29 mouse cellular contexts compared by ENCODE assay signal in the genomic region with DNA sequence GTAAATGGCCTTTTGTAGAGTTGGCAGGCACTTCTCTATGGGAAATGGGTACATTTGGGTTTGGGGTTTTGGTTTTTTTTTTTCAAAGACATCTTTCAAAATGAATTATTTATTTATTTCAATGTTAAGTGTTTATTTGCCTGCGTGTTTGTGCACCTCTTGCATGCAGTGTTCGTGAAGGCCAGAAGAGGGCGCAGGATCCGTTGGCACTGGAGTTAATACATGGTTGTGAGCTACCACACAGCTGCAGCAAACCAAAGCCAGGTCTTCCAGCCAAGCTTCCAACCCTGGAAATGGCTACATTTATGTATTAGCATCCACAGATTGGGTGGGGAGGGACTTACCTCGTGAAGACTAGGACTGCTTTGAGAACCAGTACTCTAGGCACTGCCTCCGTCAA.
DNase-seq lines count a peak whose midpoint lies in the region; TF ChIP-seq lines count a peak whose summit lies in the region.
"Had no signal": no experiment of that assay in that cellular context is flagged by ENCODE, and none has a peak within 500 bp of the region (broad histone marks: within the 10 kb centered on the region; RNA-seq: fewer than 3 reads in every experiment).

No protein-coding gene starts in this region.

- no peak overlapping the region for H3K9ac ChIP-seq in CH12.LX (ENCODE audit: insufficient read depth, low read depth)
- H3K9ac ChIP-seq: forebrain, embryonic 12.5 days; forebrain, postnatal 0 days; hindbrain, embryonic 15.5 days; intestine, embryonic 15.5 days; limb, embryonic 15.5 days; midbrain, embryonic 13.5 days; neural tube, embryonic 15.5 days had no signal

- in situ Hi-C loops in CH12.LX (cut with MboI; ENCODE audit: low pct_ligation_motif_present, low pct_unique_long_range_greater_than_20kb, low sequenced_read_pairs): no loop called here

- H3K4me1 ChIP-seq in CH12.LX (ENCODE audit: control insufficient read depth in 1 of 2, insufficient read depth in 2 of 2): peaks cover 0 to 25% of the 10 kb centered on the region in 2 experiments; a peak in 2 of 4 replicates
- H3K4me1 ChIP-seq in forebrain, embryonic 10.5 days: no peaks in the 10 kb centered on the region
- H3K4me1 ChIP-seq: forebrain, embryonic 12.5 days; hindbrain, embryonic 10.5 days; hindbrain, embryonic 15.5 days; intestine, embryonic 15.5 days; limb, embryonic 10.5 days; limb, embryonic 15.5 days; midbrain, embryonic 13.5 days; neural tube, embryonic 15.5 days had no signal

- no peak for TF ChIP-seq RAD21 in CH12.LX (IDR thresholded peaks at IDR 0.05; ENCODE audit: low read depth, low read length)

- 85% methylated on average over 6 of the region's 6 CpGs for WGBS in forebrain, embryonic 10.5 days

- no peak for TF ChIP-seq POLR2A in CH12.LX (IDR thresholded peaks at IDR 0.05; ENCODE audit: low read depth, low read length)

- peaks cover 2% of the 10 kb centered on the region for H3K9me3 ChIP-seq in CH12.LX (replicated peaks; ENCODE audit: low read length)
- H3K9me3 ChIP-seq in forebrain, embryonic 10.5 days: no peaks in the 10 kb centered on the region
- H3K9me3 ChIP-seq: hindbrain, embryonic 10.5 days; hindbrain, embryonic 15.5 days; intestine, embryonic 15.5 days; limb, embryonic 10.5 days; limb, embryonic 15.5 days; midbrain, embryonic 13.5 days; neural tube, embryonic 15.5 days had no signal

- H3K79me2 ChIP-seq in CH12.LX (replicated peaks; ENCODE audit: control insufficient read depth, extremely low read depth, insufficient read depth, poor library complexity, severe bottlenecking): no peaks in the 10 kb centered on the region

- H3K27ac ChIP-seq in layer of hippocampus, adult 2 months: no peak overlapping the region
- no peak overlapping the region for H3K27ac ChIP-seq in CH12.LX (ENCODE audit: insufficient read depth, low read depth)
- no peak overlapping the region for H3K27ac ChIP-seq in forebrain, embryonic 10.5 days
- H3K27ac ChIP-seq: forebrain, embryonic 12.5 days; hindbrain, embryonic 10.5 days; hindbrain, embryonic 15.5 days; intestine, embryonic 15.5 days; kidney, postnatal 0 days; limb, embryonic 10.5 days; limb, embryonic 15.5 days; macrophage; midbrain, embryonic 13.5 days; neural tube, embryonic 15.5 days had no signal

- no peak overlapping the region for H3K4me3 ChIP-seq in layer of hippocampus, adult 2 months
- H3K4me3 ChIP-seq in CH12.LX (replicated peaks in 1 of 3; ENCODE audit: low read depth in 2 of 3, low read length in 2 of 3, poor library complexity in 1 of 3): no peak overlapping the region
- H3K4me3 ChIP-seq in forebrain, embryonic 10.5 days: no peak overlapping the region
- H3K4me3 ChIP-seq: erythroblast, embryonic 14.5 days; forebrain, embryonic 12.5 days; hindbrain, embryonic 10.5 days; hindbrain, embryonic 15.5 days; intestine, embryonic 15.5 days; limb, embryonic 10.5 days; limb, embryonic 15.5 days; midbrain, embryonic 13.5 days; neural tube, embryonic 15.5 days had no signal

- DNase-seq in layer of hippocampus, adult 2 months (ENCODE audit: low spot score in 2 of 2): no peak
- no peak for DNase-seq in layer of hippocampus, adult 8-10 months (ENCODE audit: low spot score in 2 of 2)
- DNase-seq in CH12.LX (ENCODE audit: extremely low read depth) (no peak), ES-CJ7 (ENCODE audit: low read depth, low spot score) (peak; percentile 44), ZHBTc4 (ENCODE audit: low read depth, low spot score) (peak; percentile 63)
- no peak for DNase-seq in forebrain, embryonic 10.5 days (ENCODE audit: extremely low spot score, low spot score)
- DNase-seq in heart, adult 18-20 months: no peak
- DNase-seq in lung, postnatal 14 days: no peak
- DNase-seq: cerebellum, adult 18-20 months; forebrain, postnatal 0 days; gastrocnemius, postnatal 10 days; heart, postnatal 14 days; kidney, adult 2 months; kidney, postnatal 4 days; layer of hippocampus, adult 9-11 months; retina, postnatal 1 day; right cerebral cortex, postnatal 25 days; thymus, postnatal 25 days had no signal

- no peak overlapping the region for H3K4me2 ChIP-seq in CH12.LX (ENCODE audit: insufficient read depth, low read depth, poor library complexity, severe bottlenecking)
- H3K4me2 ChIP-seq: forebrain, embryonic 12.5 days; hindbrain, embryonic 15.5 days; intestine, embryonic 15.5 days; limb, embryonic 15.5 days; midbrain, embryonic 13.5 days; neural tube, embryonic 15.5 days had no signal

- TF ChIP-seq CTCF in layer of hippocampus, adult 2 months (conservative IDR thresholded peaks at IDR 0.05): 0 out of 2 replicates have a peak, but pooled peaks have one; percentile 23
- TF ChIP-seq CTCF in CH12.LX (conservative IDR thresholded peaks at IDR 0.05 in 1 of 2, IDR thresholded peaks at IDR 0.05 in 1 of 2; ENCODE audit: low read depth in 2 of 2, low read length in 2 of 2): peak in 1 of 2 experiments; percentile 22; a peak in 1 of 4 replicates

- no peaks in the 10 kb centered on the region for H3K27me3 ChIP-seq in CH12.LX (replicated peaks)
- no peaks in the 10 kb centered on the region for H3K27me3 ChIP-seq in forebrain, embryonic 10.5 days (ENCODE audit: poor library complexity, severe bottlenecking)
- H3K27me3 ChIP-seq: forebrain, embryonic 12.5 days; hindbrain, embryonic 15.5 days; intestine, embryonic 15.5 days; limb, embryonic 15.5 days; midbrain, embryonic 13.5 days; neural tube, embryonic 15.5 days had no signal

- H3K36me3 ChIP-seq in CH12.LX (replicated peaks in 1 of 2; ENCODE audit: control insufficient read depth in 1 of 2, insufficient read depth in 1 of 2, low read length in 1 of 2): no peaks in the 10 kb centered on the region
- H3K36me3 ChIP-seq in forebrain, embryonic 10.5 days (replicated peaks): no peaks in the 10 kb centered on the region
- H3K36me3 ChIP-seq: forebrain, embryonic 12.5 days; hindbrain, embryonic 10.5 days; hindbrain, embryonic 15.5 days; intestine, embryonic 15.5 days; limb, embryonic 10.5 days; limb, embryonic 15.5 days; midbrain, embryonic 13.5 days; neural tube, embryonic 15.5 days had no signal

- TF ChIP-seq EP300 in CH12.LX (IDR thresholded peaks at IDR 0.05; ENCODE audit: low read length): no peak

- dilution Hi-C loops in CH12.LX (cut with MboI; ENCODE audit: extremely low pct_ligation_motif_present, extremely low pct_unique_long_range_greater_than_20kb, low sequenced_read_pairs): no loop called here

TF ChIP-seq in CH12.LX, 34 proteins besides CTCF, POLR2A, EP300 and RAD21:
- TF ChIP-seq SMC3 (IDR thresholded peaks at IDR 0.05; ENCODE audit: low read depth, low read length) (0 out of 2 replicates have a peak, but pooled peaks have one; percentile 2), HCFC1 (IDR thresholded peaks at IDR 0.05; ENCODE audit: low read depth, low read length) (no peak)

Comparison
In these comparisons a context has a peak if more than half of its experiments do, and no peak if none do; other contexts are left out.
1. DNase-seq: peak in ES-CJ7 (single experiment) and ZHBTc4 (single experiment); none in layer of hippocampus, adult 2 months (0 of 2), layer of hippocampus, adult 8-10 months (0 of 2), CH12.LX (single experiment), forebrain, embryonic 10.5 days (single experiment), heart, adult 18-20 months (0 of 2) and lung, postnatal 14 days (single experiment).